Mouse (Mus musculus): ENCODE measurements around the gene Gm37240.

- TF ChIP-seq CTCF (IDR thresholded peaks at IDR 0.05; ENCODE audit: insufficient read depth, low read depth, low read length): no peak
- TF ChIP-seq POLR2A (IDR thresholded peaks at IDR 0.05; ENCODE audit: insufficient read depth, low read depth, low read length): no peak
These were observed 1051.3 kb downstream of the Gm37240 start for GRCm38 (mm10) chr3:84836029-84836428.

Data from olfactory bulb, adult 2 months (tissue).